ENCODE assay signal across 26 mouse cellular contexts in the genomic region with DNA sequence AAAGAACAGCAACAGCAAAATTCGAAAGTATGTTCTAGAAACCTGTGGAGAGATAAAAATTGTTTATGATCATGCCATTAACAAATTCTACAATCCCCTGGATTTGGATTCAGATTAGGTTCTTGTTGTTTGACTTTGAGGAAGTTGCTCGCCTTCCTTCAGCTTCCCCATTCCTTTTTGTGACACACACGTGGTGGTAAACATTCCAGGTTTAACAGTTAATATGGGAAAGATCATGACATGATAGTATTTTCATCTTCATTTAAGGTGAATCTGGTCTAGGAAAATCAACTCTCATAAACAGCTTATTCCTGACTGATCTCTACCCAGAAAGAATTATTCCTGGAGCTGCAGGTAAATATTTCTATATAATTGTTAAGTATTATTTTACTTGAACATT. TPM values are rescaled to one million over a fixed set of nuclear protein-coding genes. Genes with fewer than 3 reads are reported as not detected.
"Had no signal": no experiment of that assay in that cellular context is flagged by ENCODE, and none has a peak within 500 bp of the region (broad histone marks: within the 10 kb centered on the region; RNA-seq: fewer than 3 reads in every experiment).

No protein-coding gene starts in this region.

- H3K4me2 ChIP-seq: embryonic facial prominence, embryonic 12.5 days; embryonic facial prominence, embryonic 13.5 days; embryonic facial prominence, embryonic 15.5 days; forebrain, embryonic 12.5 days; forebrain, embryonic 13.5 days; forebrain, embryonic 15.5 days had no signal

- H3K27me3 ChIP-seq: embryonic facial prominence, embryonic 12.5 days; embryonic facial prominence, embryonic 13.5 days; embryonic facial prominence, embryonic 15.5 days; forebrain, embryonic 12.5 days; forebrain, embryonic 13.5 days; forebrain, embryonic 15.5 days had no signal

- H3K9me3 ChIP-seq: embryonic facial prominence, embryonic 10.5 days; embryonic facial prominence, embryonic 12.5 days; embryonic facial prominence, embryonic 13.5 days; embryonic facial prominence, embryonic 15.5 days; forebrain, embryonic 10.5 days; forebrain, embryonic 12.5 days; forebrain, embryonic 13.5 days; forebrain, embryonic 15.5 days had no signal

- H3K9ac ChIP-seq: embryonic facial prominence, embryonic 12.5 days; embryonic facial prominence, embryonic 13.5 days; embryonic facial prominence, embryonic 15.5 days; forebrain, embryonic 12.5 days; forebrain, embryonic 13.5 days; forebrain, embryonic 15.5 days; forebrain, postnatal 0 days had no signal

- ATAC-seq: forebrain, embryonic 13.5 days; forebrain, embryonic 15.5 days; forebrain, embryonic 16.5 days; forebrain, postnatal 0 days had no signal

- DNase-seq: cerebellum, adult 9-10 months; cerebellum, adult 9-11 months; cerebellum, postnatal 10 days; cerebellum, postnatal 14 days; cerebellum, postnatal 25 days; cerebellum, postnatal 36 days; embryo, embryonic 11 days; forebrain, postnatal 0 days; gastrocnemius, adult 2 months; gastrocnemius, postnatal 10 days; gastrocnemius, postnatal 14 days; gastrocnemius, postnatal 25 days; gastrocnemius, postnatal 36 days; heart, adult 11 months; heart, adult 18-20 months; heart, adult 2 months had no signal

- H3K4me1 ChIP-seq: embryonic facial prominence, embryonic 10.5 days; embryonic facial prominence, embryonic 12.5 days; embryonic facial prominence, embryonic 13.5 days; embryonic facial prominence, embryonic 15.5 days; forebrain, embryonic 10.5 days; forebrain, embryonic 12.5 days; forebrain, embryonic 13.5 days; forebrain, embryonic 15.5 days had no signal

- H3K4me3 ChIP-seq: embryonic facial prominence, embryonic 10.5 days; embryonic facial prominence, embryonic 12.5 days; embryonic facial prominence, embryonic 13.5 days; embryonic facial prominence, embryonic 15.5 days; erythroblast, embryonic 14.5 days; forebrain, embryonic 10.5 days; forebrain, embryonic 12.5 days; forebrain, embryonic 13.5 days; forebrain, embryonic 15.5 days; gastrocnemius, adult 2 months; heart, adult 2 months had no signal

- H3K27ac ChIP-seq: embryonic facial prominence, embryonic 10.5 days; embryonic facial prominence, embryonic 12.5 days; embryonic facial prominence, embryonic 13.5 days; embryonic facial prominence, embryonic 15.5 days; forebrain, embryonic 10.5 days; forebrain, embryonic 12.5 days; forebrain, embryonic 13.5 days; forebrain, embryonic 15.5 days; gastrocnemius, adult 2 months; heart, adult 2 months had no signal

RNA-seq across cellular contexts. Expression of gene Farp2, which starts 16.6 kb away (rescaled TPM):
- polyA plus RNA-seq: erythroblast, embryonic 14.5 days had no signal
